Mouse (Mus musculus) heart, embryonic 16.5 days (tissue): ENCODE measurements at regions not wholly inside any gene's neighbourhood (a gene's known extent, or its start where the extent isn't known, plus 50 kb on each side); places are given as distances from the start of the nearest gene placed in this dataset. TPM values are rescaled to one million over a fixed set of nuclear protein-coding genes. Genes with fewer than 3 reads are reported as not detected.

Source experiments
- ATAC-seq: fragments of 200-750 bp; cut with Nextera tagmentation; replicated peaks from 2 replicates; pipeline ENCODE4 v1.8.0; 2017; ENCODE audit warnings: moderate number of reproducible peaks; ENCODE audit not compliant: insufficient read depth, low FRiP score; ENCODE audit errors: extremely low read depth
- H3K27ac ChIP-seq: fragments of 300-500 bp; sonication (generic); 2 replicates; pipeline ENCODE4 v1.5.1; 2014; ENCODE audit warnings: mild to moderate bottlenecking, low read length, control low read depth, moderate library complexity
- H3K27me3 ChIP-seq: fragments of 300-500 bp; sonication (generic); 2 replicates; pipeline ENCODE4 v1.6.1; 2014; ENCODE audit warnings: low read length, mixed read lengths; ENCODE audit not compliant: control insufficient read depth, insufficient read depth
- H3K36me3 ChIP-seq: fragments of 300-500 bp; sonication (generic); 2 replicates; pipeline ENCODE4 v1.6.1; 2014; ENCODE audit not compliant: control insufficient read depth, insufficient read depth
- H3K4me1 ChIP-seq: fragments of 300-500 bp; sonication (generic); 2 replicates; pipeline ENCODE4 v1.6.1; 2014; ENCODE audit warnings: low read length, mixed read lengths; ENCODE audit not compliant: control insufficient read depth, insufficient read depth
- H3K4me2 ChIP-seq: fragments of 300-500 bp; sonication (generic); 2 replicates; pipeline ENCODE4 v1.6.1; 2014; ENCODE audit warnings: low read depth, mild to moderate bottlenecking, control low read depth, low read length
- H3K4me3 ChIP-seq: fragments of 300-500 bp; sonication (generic); 2 replicates; pipeline ENCODE4 v1.5.1; 2014; ENCODE audit warnings: mild to moderate bottlenecking, control low read depth, low read length
- H3K9ac ChIP-seq: fragments of 300-500 bp; sonication (generic); 2 replicates; pipeline ENCODE4 v1.6.1; 2014; ENCODE audit warnings: low read length, control low read depth
- H3K9me3 ChIP-seq: fragments of 300-500 bp; sonication (generic); replicated peaks from 2 replicates; pipeline ENCODE4 v1.6.1; 2016; ENCODE audit warnings: low read length; ENCODE audit not compliant: control insufficient read depth
- WGBS: fragments of 180-500 bp; shearing (Covaris S2); extraction: QIAGEN DNeasy Blood & Tissue Kit; methylation state at CpG from one replicate; pipeline ENCODE4 v1.1.7; 2014; 5-methylcytosine and 5-hydroxymethylcytosine counted together
- microRNA-seq: library from miRNA; unstranded; fragments of <30 nt; microRNA quantifications from one replicate; pipeline ENCODE4, GENCODE M21; 2017

- Histone ChIP-seq H3K4me3 (no peak overlapping the region), H3K9me3 (no peaks in the 10 kb centered on the region), H3K27ac (no peak overlapping the region), H3K36me3 (no peaks in the 10 kb centered on the region), H3K27me3 (no peaks in the 10 kb centered on the region), H3K9ac (no peak overlapping the region), H3K4me1 (no peaks in the 10 kb centered on the region), H3K4me2 (no peak overlapping the region)
- no peak for ATAC-seq
- WGBS: 81% methylated on average over 1 of the region's 1 CpGs
Observed at GRCm38 (mm10) chr11:16683538-16683937, 68.5 kb upstream of the Egfr start.

GRCm38 (mm10) chr11:16695596-16695995 lies 56.4 kb upstream of the Egfr start:
- Histone ChIP-seq H3K27me3 (no peaks in the 10 kb centered on the region), H3K27ac (no peak overlapping the region), H3K4me1 (no peaks in the 10 kb centered on the region), H3K4me2 (no peak overlapping the region), H3K4me3 (no peak overlapping the region), H3K9me3 (no peaks in the 10 kb centered on the region), H3K36me3 (no peaks in the 10 kb centered on the region), H3K9ac (no peak overlapping the region)
- ATAC-seq: no peak
- 88% methylated on average over 1 of the region's 1 CpGs for WGBS

GRCm38 (mm10) chr11:16696787-16697186 lies 55.2 kb upstream of the Egfr start:
- Histone ChIP-seq H3K4me3 (no peak overlapping the region), H3K36me3 (no peaks in the 10 kb centered on the region), H3K4me2 (no peak overlapping the region), H3K9ac (no peak overlapping the region), H3K4me1 (no peaks in the 10 kb centered on the region), H3K27me3 (no peaks in the 10 kb centered on the region), H3K9me3 (no peaks in the 10 kb centered on the region), H3K27ac (no peak overlapping the region)
- no peak for ATAC-seq
- 55% methylated on average over 2 of the region's 2 CpGs for WGBS

- 84% methylated on average over 4 of the region's 4 CpGs for WGBS
- Histone ChIP-seq H3K27me3 (no peaks in the 10 kb centered on the region), H3K4me3 (no peak overlapping the region), H3K9me3 (no peaks in the 10 kb centered on the region), H3K36me3 (no peaks in the 10 kb centered on the region), H3K27ac (no peak overlapping the region), H3K9ac (no peak overlapping the region), H3K4me1 (no peaks in the 10 kb centered on the region), H3K4me2 (no peak overlapping the region)
- no peak for ATAC-seq
Observed at GRCm38 (mm10) chr11:16701826-16702225, 50.2 kb upstream of the Egfr start.

Small RNA genes in the stretch of these regions (microRNA-seq; reads per million reads assigned to microRNA genes)
- gene Gm24714: not detected
